Mouse (Mus musculus) embryonic facial prominence, embryonic 15.5 days (tissue): ENCODE measurements at regions not wholly inside any gene's neighbourhood (a gene's known extent, or its start where the extent isn't known, plus 50 kb on each side); places are given as distances from the start of the nearest gene placed in this dataset.

Experiments
- ATAC-seq: fragments of 200-750 bp; cut with Nextera tagmentation; 2 replicates; pipeline ENCODE4 v1.8.0; 2017; ENCODE audit warnings: low read depth, moderate TSS enrichment; ENCODE audit not compliant: insufficient number of reproducible peaks, low FRiP score, low TSS enrichment
- H3K27ac ChIP-seq: fragments of 300-500 bp; sonication (generic); replicated peaks from 2 replicates; pipeline ENCODE4 v1.5.1; 2015; ENCODE audit warnings: mild to moderate bottlenecking, inconsistent platforms
- H3K27me3 ChIP-seq: fragments of 300-500 bp; sonication (generic); 2 replicates; pipeline ENCODE4 v1.6.1; 2015; ENCODE audit warnings: inconsistent platforms
- H3K36me3 ChIP-seq: fragments of 300-500 bp; sonication (generic); 2 replicates; pipeline ENCODE4 v1.6.1; 2015; ENCODE audit warnings: mild to moderate bottlenecking, inconsistent platforms
- H3K4me1 ChIP-seq: fragments of 300-500 bp; sonication (generic); 2 replicates; pipeline ENCODE4 v1.6.1; 2015; ENCODE audit warnings: inconsistent platforms
- H3K4me2 ChIP-seq: fragments of 300-500 bp; sonication (generic); replicated peaks from 2 replicates; pipeline ENCODE4 v1.6.1; 2015; ENCODE audit warnings: mild to moderate bottlenecking, inconsistent platforms
- H3K4me3 ChIP-seq: fragments of 300-500 bp; sonication (generic); replicated peaks from 2 replicates; pipeline ENCODE4 v1.5.1; 2015; ENCODE audit warnings: mild to moderate bottlenecking, inconsistent platforms
- H3K9ac ChIP-seq: fragments of 300-500 bp; sonication (generic); 2 replicates; pipeline ENCODE4 v1.6.1; 2015; ENCODE audit warnings: inconsistent platforms
- H3K9me3 ChIP-seq: fragments of 300-500 bp; sonication (generic); replicated peaks from 2 replicates; pipeline ENCODE4 v1.6.1; 2016; ENCODE audit warnings: inconsistent platforms
- WGBS: fragments of 180-500 bp; shearing (Covaris S2); methylation state at CpG from one replicate; pipeline ENCODE4 v1.1.7; 2015; 5-methylcytosine and 5-hydroxymethylcytosine counted together

GRCm38 (mm10) chr17:16158119-16158518, 327.3 kb upstream of the Rgmb start:
- no peaks in the 10 kb centered on the region for H3K4me1 ChIP-seq
- no peaks in the 10 kb centered on the region for H3K9me3 ChIP-seq
- H3K36me3 ChIP-seq: no peaks in the 10 kb centered on the region
- no peak overlapping the region for H3K27ac ChIP-seq
- H3K9ac ChIP-seq: no peak overlapping the region
- 49% methylated on average over 3 of the region's 3 CpGs for WGBS
- no peaks in the 10 kb centered on the region for H3K27me3 ChIP-seq
- no peak for ATAC-seq
- no peak overlapping the region for H3K4me2 ChIP-seq
- H3K4me3 ChIP-seq: no peak overlapping the region

- H3K4me2 ChIP-seq: no peak overlapping the region
- no peaks in the 10 kb centered on the region for H3K4me1 ChIP-seq
- H3K27ac ChIP-seq: no peak overlapping the region
- H3K9me3 ChIP-seq: no peaks in the 10 kb centered on the region
- no peaks in the 10 kb centered on the region for H3K36me3 ChIP-seq
- H3K27me3 ChIP-seq: no peaks in the 10 kb centered on the region
- peak; percentile 51; the same call in 1 of the 2 replicates for ATAC-seq
- no peak overlapping the region for H3K9ac ChIP-seq
- H3K4me3 ChIP-seq: no peak overlapping the region
- 34% methylated on average over 6 of the region's 6 CpGs for WGBS
Measured at GRCm38 (mm10) chr17:16157711-16158110, 326.9 kb upstream of the Rgmb start.

GRCm38 (mm10) chr17:16157135-16157534, 326.3 kb upstream of the Rgmb start:
- Histone ChIP-seq H3K4me3 (no peak overlapping the region), H3K4me1 (no peaks in the 10 kb centered on the region), H3K9ac (no peak overlapping the region), H3K9me3 (no peaks in the 10 kb centered on the region), H3K27ac (no peak overlapping the region), H3K36me3 (no peaks in the 10 kb centered on the region), H3K27me3 (no peaks in the 10 kb centered on the region), H3K4me2 (no peak overlapping the region)
- 51% methylated on average over 5 of the region's 5 CpGs for WGBS
- ATAC-seq: no peak

GRCm38 (mm10) chr17:16156596-16156995, 325.8 kb upstream of the Rgmb start:
- ATAC-seq: no peak
- no peak overlapping the region for H3K27ac ChIP-seq
- WGBS: 92% methylated on average over 3 of the region's 3 CpGs
- no peaks in the 10 kb centered on the region for H3K27me3 ChIP-seq
- no peak overlapping the region for H3K9ac ChIP-seq
- no peaks in the 10 kb centered on the region for H3K36me3 ChIP-seq
- H3K4me3 ChIP-seq: no peak overlapping the region
- no peaks in the 10 kb centered on the region for H3K4me1 ChIP-seq
- H3K4me2 ChIP-seq: no peak overlapping the region
- no peaks in the 10 kb centered on the region for H3K9me3 ChIP-seq

GRCm38 (mm10) chr17:16155587-16155986, 324.7 kb upstream of the Rgmb start:
- Histone ChIP-seq H3K4me2 (no peak overlapping the region), H3K4me1 (no peaks in the 10 kb centered on the region), H3K4me3 (no peak overlapping the region), H3K36me3 (no peaks in the 10 kb centered on the region), H3K9me3 (no peaks in the 10 kb centered on the region), H3K27me3 (no peaks in the 10 kb centered on the region), H3K27ac (no peak overlapping the region), H3K9ac (no peak overlapping the region)
- 72% methylated on average over 3 of the region's 3 CpGs for WGBS
- ATAC-seq: no peak
